Mouse (Mus musculus) bone marrow, adult 2 months (tissue): ENCODE measurements around the gene Padi4.
A peak's percentile ranks its signal among the peaks of the same experiment; 100 is the strongest.

Experiments
- CTCF ChIP-seq: fragments of 200-500 bp; IDR thresholded peaks from 2 replicates; pipeline ENCODE4 v1.5.1; 2011; ENCODE audit warnings: low read length, control low read depth; ENCODE audit not compliant: control insufficient read depth, insufficient read depth
- POLR2A ChIP-seq: fragments of 200-500 bp; IDR thresholded peaks from 2 replicates; pipeline ENCODE4 v1.6.1; 2011; ENCODE audit warnings: low read depth, mild to moderate bottlenecking, control low read depth, low read length, borderline replicate concordance; ENCODE audit not compliant: control insufficient read depth

DNA sequence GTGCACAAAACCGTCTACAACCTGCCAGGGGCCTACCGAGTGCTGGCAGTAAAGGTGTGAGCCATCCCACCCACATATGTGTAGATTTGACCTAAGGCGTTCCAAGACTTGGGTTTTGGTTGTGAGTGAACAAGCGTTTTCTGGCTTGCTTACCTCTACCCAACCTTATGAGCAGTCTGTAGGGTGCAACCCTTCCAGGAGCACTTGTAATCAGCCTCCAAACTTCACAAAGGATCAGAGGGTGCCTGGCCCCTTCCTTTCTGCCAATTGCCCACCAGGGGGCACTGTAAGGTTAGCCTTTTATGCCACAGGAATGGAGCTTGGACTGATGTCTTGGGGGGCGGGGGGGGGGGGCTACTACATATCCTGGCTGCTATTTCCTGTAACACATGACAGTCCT is 50.2 kb downstream of the Padi4 start:
- TF ChIP-seq CTCF (peak; percentile 72), POLR2A (no peak)
